Mouse (Mus musculus) macrophage (primary cell): ENCODE data around the gene Cct3. TPM values are rescaled to one million over a fixed set of nuclear protein-coding genes. Genes with fewer than 3 reads are reported as not detected.

ENCODE experiments used
- H3K27ac ChIP-seq: fragments of 350-480 bp; formaldehyde crosslinking; 2 replicates; pipeline ENCODE4 v1.9.0; 2021
- H3K36me3 ChIP-seq: fragments of 350-480 bp; formaldehyde crosslinking; 2 replicates; pipeline ENCODE4 v1.9.0; 2021; ENCODE audit errors: inconsistent target
- H3K4me3 ChIP-seq: fragments of 350-480 bp; formaldehyde crosslinking; 2 replicates; pipeline ENCODE4 v1.9.0; 2021; ENCODE audit errors: inconsistent target
- H3K79me2 ChIP-seq: fragments of 350-480 bp; formaldehyde crosslinking; 2 replicates; pipeline ENCODE4 v1.9.0; 2021; ENCODE audit errors: inconsistent target
- WGBS: methylation state at CpG from one replicate; pipeline ENCODE4 v1.1.7; 2026; ENCODE audit warnings: inconsistent platforms; ENCODE audit not compliant: missing documents; 5-methylcytosine and 5-hydroxymethylcytosine counted together
- polyA plus RNA-seq: library from polyadenylated mRNA; stranded (reverse); fragments of 250-400 nt; gene quantifications from 3 replicates; pipeline ENCODE4 v1.2.4, GENCODE M21; 2018; ENCODE audit warnings: inconsistent platforms

Gene Cct3
- polyA plus RNA-seq, 1 experiment from 2014 or later, result 87.3 TPM

GRCm38 (mm10) chr3:88331282-88331681, 34.4 kb downstream of the Cct3 start:
- peaks cover 23% of the 10 kb centered on the region for H3K79me2 ChIP-seq
- H3K27ac ChIP-seq, result no peak overlapping the region
- WGBS, result 13% methylated on average over 2 of the region's 2 CpGs
- H3K36me3 ChIP-seq, result peaks cover 25% of the 10 kb centered on the region
- no peak overlapping the region for H3K4me3 ChIP-seq

GRCm38 (mm10) chr3:88334029-88334658, 37.2 kb downstream of the Cct3 start:
- peaks cover 20% of the 10 kb centered on the region for H3K79me2 ChIP-seq
- 92% methylated on average over 12 of the region's 12 CpGs for WGBS
- H3K27ac ChIP-seq, result no peak overlapping the region
- peaks cover 6% of the 10 kb centered on the region for H3K36me3 ChIP-seq
- H3K4me3 ChIP-seq, result no peak overlapping the region

- no peaks in the 10 kb centered on the region for H3K36me3 ChIP-seq
- 12% methylated on average over 3 of the region's 3 CpGs for whole genome bisulfite sequencing
- H3K27ac ChIP-seq, result peak overlapping the region; percentile 89
- peaks cover 29% of the 10 kb centered on the region for H3K79me2 ChIP-seq
- H3K4me3 ChIP-seq, result peak overlapping the region; percentile 91
These were observed 38.1 kb downstream of the Cct3 start for GRCm38 (mm10) chr3:88334902-88335435.

GRCm38 (mm10) chr3:88335436-88336053, 38.6 kb downstream of the Cct3 start:
- H3K36me3 ChIP-seq, result no peaks in the 10 kb centered on the region
- H3K27ac ChIP-seq, result peak overlapping the region; percentile 89
- peaks cover 34% of the 10 kb centered on the region for H3K79me2 ChIP-seq
- H3K4me3 ChIP-seq, result peak overlapping the region; percentile 91
- WGBS, result under 1% methylated on average over 27 of the region's 27 CpGs

GRCm38 (mm10) chr3:88336058-88337013, 39.4 kb downstream of the Cct3 start, which contains the start of the genes Tmem79 and Smg5:
Gene Tmem79 (minus strand): TSS chr3:88336148.
Gene Smg5 (plus strand): TSS chr3:88336260.
- Histone ChIP-seq H3K4me3 (peak within 1 kb of the TSS; percentile 91), H3K27ac (peak within 1 kb of the TSS; percentile 89), H3K36me3 (no peaks in the 10 kb centered on the region), H3K79me2 (peaks cover 42% of the 10 kb centered on the region)
- whole genome bisulfite sequencing, result 3% methylated on average over 66 of the region's 66 CpGs

- Histone ChIP-seq H3K36me3 (peaks cover 9% of the 10 kb centered on the region), H3K4me3 (peak overlapping the region; percentile 91), H3K27ac (peak overlapping the region; percentile 78), H3K79me2 (peaks cover 51% of the 10 kb centered on the region)
- WGBS, result 3% methylated on average over 11 of the region's 11 CpGs
These were observed 40.6 kb downstream of the Cct3 start for GRCm38 (mm10) chr3:88337367-88338020.

- H3K27ac ChIP-seq, result peak overlapping the region; percentile 78; the same call in 1 of the 2 replicates
- no peak overlapping the region for H3K4me3 ChIP-seq
- H3K79me2 ChIP-seq, result peaks cover 51% of the 10 kb centered on the region
- WGBS, result 50% methylated on average over 6 of the region's 7 CpGs
- H3K36me3 ChIP-seq, result peaks cover 17% of the 10 kb centered on the region
These were observed 41.4 kb downstream of the Cct3 start for GRCm38 (mm10) chr3:88338316-88338715.

GRCm38 (mm10) chr3:88339006-88339405, 42.1 kb downstream of the Cct3 start:
- peaks cover 51% of the 10 kb centered on the region for H3K79me2 ChIP-seq
- peaks cover 24% of the 10 kb centered on the region for H3K36me3 ChIP-seq
- WGBS, result 100% methylated on average over 3 of the region's 3 CpGs
- no peak overlapping the region for H3K27ac ChIP-seq
- H3K4me3 ChIP-seq, result no peak overlapping the region

- 95% methylated on average over 13 of the region's 13 CpGs for WGBS
- peaks cover 98% of the 10 kb centered on the region for H3K36me3 ChIP-seq
- H3K27ac ChIP-seq, result no peak overlapping the region
- no peaks in the 10 kb centered on the region for H3K79me2 ChIP-seq
- no peak overlapping the region for H3K4me3 ChIP-seq
These were observed 53.8 kb downstream of the Cct3 start for GRCm38 (mm10) chr3:88350732-88351131.

- H3K27ac ChIP-seq, result no peak overlapping the region
- H3K79me2 ChIP-seq, result no peaks in the 10 kb centered on the region
- peaks cover 97% of the 10 kb centered on the region for H3K36me3 ChIP-seq
- WGBS, result 94% methylated on average over 6 of the region's 9 CpGs
- H3K4me3 ChIP-seq, result no peak overlapping the region
These were observed 56.0 kb downstream of the Cct3 start for GRCm38 (mm10) chr3:88352907-88353306.

GRCm38 (mm10) chr3:88354396-88355165, 57.7 kb downstream of the Cct3 start:
- Histone ChIP-seq H3K4me3 (no peak overlapping the region), H3K36me3 (peaks cover 99% of the 10 kb centered on the region), H3K79me2 (no peaks in the 10 kb centered on the region), H3K27ac (no peak overlapping the region)
- WGBS, result 97% methylated on average over 8 of the region's 8 CpGs

GRCm38 (mm10) chr3:88359584-88359983, 62.7 kb downstream of the Cct3 start:
- 92% methylated on average over 5 of the region's 5 CpGs for WGBS
- no peak overlapping the region for H3K27ac ChIP-seq
- peaks cover 73% of the 10 kb centered on the region for H3K36me3 ChIP-seq
- no peak overlapping the region for H3K4me3 ChIP-seq
- H3K79me2 ChIP-seq, result no peaks in the 10 kb centered on the region

GRCm38 (mm10) chr3:88359989-88360388, 63.1 kb downstream of the Cct3 start:
- WGBS, result 94% methylated on average over 3 of the region's 3 CpGs
- H3K27ac ChIP-seq, result no peak overlapping the region
- no peaks in the 10 kb centered on the region for H3K79me2 ChIP-seq
- H3K36me3 ChIP-seq, result peaks cover 69% of the 10 kb centered on the region
- no peak overlapping the region for H3K4me3 ChIP-seq
